Mouse (Mus musculus): ENCODE results near the gene Ppie. TPM values are rescaled to one million over a fixed set of nuclear protein-coding genes. Genes with fewer than 3 reads are reported as not detected.

Gene Ppie
- polyA plus RNA-seq (2012; rRNA removed), result 12.4 and 12.9 TPM in 2 replicates

GRCm38 (mm10) chr4:123139513-123140154 lies at the start of gene Ppie:
Gene Ppie, minus strand, starts transcription at chr4:123139951.
- Histone ChIP-seq H3K4me1 (ENCODE audit: control insufficient read depth, insufficient read depth, insufficient read length) (peaks cover 6% of the 10 kb centered on the region), H3K27me3 (ENCODE audit: control insufficient read depth, insufficient read depth, low read length) (no peaks in the 10 kb centered on the region), H3K27ac (ENCODE audit: insufficient read depth, low read length) (peak within 1 kb of the TSS; percentile 54), H3K4me3 (ENCODE audit: extremely low read depth, insufficient read depth, insufficient read length) (peak within 1 kb of the TSS; percentile 94), H3K36me3 (ENCODE audit: control insufficient read depth, insufficient read depth, low read length) (peaks cover 8% of the 10 kb centered on the region)
- DNase-seq (ENCODE audit: low read depth in 1 of 2, low spot score in 2 of 2), result peak; percentile 66 to 73
- WGBS, result under 1% methylated on average over 34 of the region's 34 CpGs
- TF ChIP-seq CTCF (IDR thresholded peaks at IDR 0.05; ENCODE audit: extremely low read depth, insufficient read depth, insufficient read length, insufficient replicate concordance), result no peak
- TF ChIP-seq POLR2A (IDR thresholded peaks at IDR 0.05; ENCODE audit: low read depth, low read length), result peak; percentile 65

- WGBS, result 54% methylated on average over 3 of the region's 3 CpGs
- peaks cover 8% of the 10 kb centered on the region; the same call in 1 of the 2 replicates for H3K27me3 ChIP-seq (ENCODE audit: control insufficient read depth, insufficient read depth, low read length)
- TF ChIP-seq POLR2A (IDR thresholded peaks at IDR 0.05; ENCODE audit: low read depth, low read length), result no peak
- H3K36me3 ChIP-seq (ENCODE audit: control insufficient read depth, insufficient read depth, low read length), result no peaks in the 10 kb centered on the region
- no peak for DNase-seq (ENCODE audit: low read depth in 1 of 2, low spot score in 2 of 2)
- H3K4me1 ChIP-seq (ENCODE audit: control insufficient read depth, insufficient read depth, insufficient read length), result peaks cover 9% of the 10 kb centered on the region; the same call in 1 of the 2 replicates
- no peak overlapping the region for H3K27ac ChIP-seq (ENCODE audit: insufficient read depth, low read length)
- no peak overlapping the region for H3K4me3 ChIP-seq (ENCODE audit: extremely low read depth, insufficient read depth, insufficient read length)
Measured at GRCm38 (mm10) chr4:123184816-123185215, 45.1 kb upstream of the Ppie start.

DNA sequence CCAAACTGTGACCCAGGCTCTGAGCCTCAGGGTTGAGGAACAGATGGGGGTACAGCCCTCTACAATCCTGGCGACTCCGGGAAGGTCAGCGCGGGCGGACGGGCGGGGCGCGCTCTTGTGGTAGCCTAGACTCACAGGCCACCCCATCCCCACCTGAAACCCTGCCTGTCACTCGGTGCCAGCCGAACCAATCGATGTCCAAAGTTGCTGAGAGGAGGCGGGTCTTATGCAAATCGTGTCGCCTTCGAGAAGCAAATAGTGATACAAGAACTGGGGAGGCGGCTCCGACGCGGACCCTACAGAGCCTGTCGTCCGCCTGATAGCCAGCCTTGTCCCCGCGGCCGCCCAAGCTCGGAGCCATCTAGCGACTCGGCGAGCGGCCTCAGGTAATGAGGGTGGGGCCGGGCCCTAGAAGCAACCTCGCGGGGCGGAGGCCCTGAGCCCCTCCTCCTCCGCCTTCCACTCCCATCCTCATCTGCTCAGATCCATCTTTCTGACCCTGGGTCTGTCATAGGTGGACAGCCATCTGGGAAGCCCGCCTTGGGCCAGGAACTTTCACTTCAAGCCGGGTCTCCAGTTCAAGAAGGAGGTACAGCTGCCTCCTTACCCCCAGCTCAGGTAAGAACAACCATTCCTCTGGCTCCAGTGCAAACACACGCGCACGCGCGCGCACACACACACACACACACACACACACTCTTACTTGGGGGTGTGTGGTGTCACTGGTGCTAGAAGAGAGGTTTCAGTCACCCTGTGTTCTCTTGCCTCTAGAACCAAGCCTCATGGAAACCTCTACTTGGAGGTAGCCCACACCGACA lies 43.7 kb upstream of the Ppie start:
- Histone ChIP-seq H3K27ac (ENCODE audit: insufficient read depth, low read length) (no peak overlapping the region), H3K4me1 (ENCODE audit: control insufficient read depth, insufficient read depth, insufficient read length) (peaks cover 9% of the 10 kb centered on the region; the same call in 1 of the 2 replicates), H3K4me3 (ENCODE audit: extremely low read depth, insufficient read depth, insufficient read length) (peak overlapping the region; percentile 35; the same call in 1 of the 2 replicates), H3K36me3 (ENCODE audit: control insufficient read depth, insufficient read depth, low read length) (no peaks in the 10 kb centered on the region), H3K27me3 (ENCODE audit: control insufficient read depth, insufficient read depth, low read length) (peaks cover 8% of the 10 kb centered on the region; the same call in 1 of the 2 replicates)
- no peak for TF ChIP-seq POLR2A (IDR thresholded peaks at IDR 0.05; ENCODE audit: low read depth, low read length)
- no peak for TF ChIP-seq CTCF (IDR thresholded peaks at IDR 0.05; ENCODE audit: extremely low read depth, insufficient read depth, insufficient read length, insufficient replicate concordance)
- peak; percentile 8 to 26 for DNase-seq (ENCODE audit: low read depth in 1 of 2, low spot score in 2 of 2)
- WGBS, result 13% methylated on average over 44 of the region's 44 CpGs

GRCm38 (mm10) chr4:123182328-123183238 lies 42.8 kb upstream of the Ppie start, which contains the start of gene Hpcal4:
Gene Hpcal4, plus strand, starts transcription at chr4:123183227.
- H3K27ac ChIP-seq (ENCODE audit: insufficient read depth, low read length), result no peak within 1 kb of the TSS
- TF ChIP-seq POLR2A (IDR thresholded peaks at IDR 0.05; ENCODE audit: low read depth, low read length), result no peak
- no peak for TF ChIP-seq CTCF (IDR thresholded peaks at IDR 0.05; ENCODE audit: extremely low read depth, insufficient read depth, insufficient read length, insufficient replicate concordance)
- H3K36me3 ChIP-seq (ENCODE audit: control insufficient read depth, insufficient read depth, low read length), result no peaks in the 10 kb centered on the region
- H3K27me3 ChIP-seq (ENCODE audit: control insufficient read depth, insufficient read depth, low read length), result peaks cover 8% of the 10 kb centered on the region; the same call in 1 of the 2 replicates
- H3K4me1 ChIP-seq (ENCODE audit: control insufficient read depth, insufficient read depth, insufficient read length), result peaks cover 9% of the 10 kb centered on the region; the same call in 1 of the 2 replicates
- WGBS, result 5% methylated on average over 40 of the region's 44 CpGs
- H3K4me3 ChIP-seq (ENCODE audit: extremely low read depth, insufficient read depth, insufficient read length), result peak within 1 kb of the TSS; percentile 35; the same call in 1 of the 2 replicates
- DNase-seq (ENCODE audit: low read depth in 1 of 2, low spot score in 2 of 2), result no peak

DNA sequence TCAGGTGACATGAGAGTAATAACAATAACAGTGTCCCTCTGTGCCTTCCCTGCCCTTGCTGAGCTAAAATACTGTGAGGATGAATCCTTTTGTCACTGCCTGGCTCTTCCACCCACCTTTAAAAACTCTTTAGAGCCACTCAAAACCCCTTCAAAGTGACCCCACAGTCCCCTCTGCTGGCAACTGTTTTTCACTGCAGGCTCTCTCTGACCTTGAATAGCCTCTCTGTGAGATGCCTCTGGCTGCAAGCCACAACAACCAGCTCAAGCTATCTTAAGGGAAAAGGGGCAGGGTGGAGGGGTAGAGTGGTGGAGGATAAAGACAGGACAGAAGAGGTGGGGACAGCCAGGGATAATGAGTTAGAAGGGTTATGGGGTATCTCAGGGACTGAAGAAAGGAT lies 32.1 kb upstream of the Ppie start:
- TF ChIP-seq CTCF (IDR thresholded peaks at IDR 0.05; ENCODE audit: extremely low read depth, insufficient read depth, insufficient read length, insufficient replicate concordance) (no peak), POLR2A (IDR thresholded peaks at IDR 0.05; ENCODE audit: low read depth, low read length) (no peak)
- no peak for DNase-seq (ENCODE audit: low read depth in 1 of 2, low spot score in 2 of 2)
- H3K4me3 ChIP-seq (ENCODE audit: extremely low read depth, insufficient read depth, insufficient read length), result no peak overlapping the region
- H3K27ac ChIP-seq (ENCODE audit: insufficient read depth, low read length), result no peak overlapping the region
- H3K36me3 ChIP-seq (ENCODE audit: control insufficient read depth, insufficient read depth, low read length), result no peaks in the 10 kb centered on the region
- no peaks in the 10 kb centered on the region for H3K4me1 ChIP-seq (ENCODE audit: control insufficient read depth, insufficient read depth, insufficient read length)
- no peaks in the 10 kb centered on the region for H3K27me3 ChIP-seq (ENCODE audit: control insufficient read depth, insufficient read depth, low read length)

DNA sequence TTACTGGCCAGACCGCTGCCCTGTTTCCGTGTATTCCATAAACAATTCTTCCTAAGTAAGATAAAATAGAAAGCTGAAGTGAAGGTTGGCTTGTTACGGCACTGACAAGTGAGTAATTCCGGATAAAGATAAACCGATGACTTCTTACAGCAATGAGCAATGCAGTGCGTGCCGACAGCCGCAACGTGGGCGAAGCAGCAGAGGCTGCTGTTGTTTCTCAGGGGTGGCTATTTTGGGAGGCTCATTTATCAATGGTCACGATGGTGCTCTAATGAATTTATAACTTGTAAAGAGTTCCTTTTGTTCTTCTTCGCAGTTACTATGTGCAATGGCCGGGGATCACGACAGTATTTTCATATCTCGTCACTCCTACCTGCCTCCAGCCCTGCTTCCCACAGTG lies 24.4 kb upstream of the Ppie start:
- Histone ChIP-seq H3K36me3 (ENCODE audit: control insufficient read depth, insufficient read depth, low read length) (no peaks in the 10 kb centered on the region), H3K27ac (ENCODE audit: insufficient read depth, low read length) (no peak overlapping the region), H3K27me3 (ENCODE audit: control insufficient read depth, insufficient read depth, low read length) (no peaks in the 10 kb centered on the region; the same call in 1 of the 2 replicates), H3K4me1 (ENCODE audit: control insufficient read depth, insufficient read depth, insufficient read length) (no peaks in the 10 kb centered on the region), H3K4me3 (ENCODE audit: extremely low read depth, insufficient read depth, insufficient read length) (no peak overlapping the region)
- 89% methylated on average over 15 of the region's 15 CpGs for WGBS
- no peak for TF ChIP-seq CTCF (IDR thresholded peaks at IDR 0.05; ENCODE audit: extremely low read depth, insufficient read depth, insufficient read length, insufficient replicate concordance)
- TF ChIP-seq POLR2A (IDR thresholded peaks at IDR 0.05; ENCODE audit: low read depth, low read length), result no peak
- no peak for DNase-seq (ENCODE audit: low read depth in 1 of 2, low spot score in 2 of 2)

All from spleen, adult 2 months (tissue).